Mouse (Mus musculus) limb, embryonic 14.5 days (tissue): Measurements from ENCODE around the gene Eci3. TPM values are rescaled to one million over a fixed set of nuclear protein-coding genes. Genes with fewer than 3 reads are reported as not detected.
A peak's percentile ranks its signal among the peaks of the same experiment; 100 is the strongest.
"Not testable (repeated sequence)": the region's sequence is repeated elsewhere in the genome, so short reads cannot be mapped to it uniquely, and the experiment has no call there.

Experiments used
- ATAC-seq: fragments of 200-750 bp; cut with Nextera tagmentation; 2 replicates; pipeline ENCODE4 v1.8.0; 2017; ENCODE audit warnings: low read depth, moderate number of reproducible peaks, moderate TSS enrichment; ENCODE audit not compliant: low FRiP score
- DNase-seq: peaks from one replicate; pipeline ENCODE4 v3.0.0-alpha.2; 2015; ENCODE audit warnings: low spot score
- H3K27ac ChIP-seq: fragments of 300-500 bp; sonication (generic); replicated peaks from 2 replicates; pipeline ENCODE4 v1.5.1; 2014; ENCODE audit warnings: low read depth, mild to moderate bottlenecking, low read length, moderate library complexity, mixed read lengths
- H3K27me3 ChIP-seq: fragments of 300-500 bp; sonication (generic); 2 replicates; pipeline ENCODE4 v1.6.1; 2014; ENCODE audit warnings: low read length, mixed read lengths; ENCODE audit not compliant: control insufficient read depth, insufficient read depth
- H3K36me3 ChIP-seq: fragments of 300-500 bp; sonication (generic); 2 replicates; pipeline ENCODE4 v1.6.1; 2014; ENCODE audit warnings: mild to moderate bottlenecking, low read length, moderate library complexity, mixed read lengths; ENCODE audit not compliant: control insufficient read depth, insufficient read depth
- H3K4me1 ChIP-seq: fragments of 300-500 bp; sonication (generic); 2 replicates; pipeline ENCODE4 v1.6.1; 2014; ENCODE audit warnings: antibody characterized with exemption, low read length, mixed read lengths; ENCODE audit not compliant: control insufficient read depth, insufficient read depth
- H3K4me2 ChIP-seq: fragments of 300-500 bp; sonication (generic); replicated peaks from 2 replicates; pipeline ENCODE4 v1.6.1; 2014; ENCODE audit warnings: low read depth, mild to moderate bottlenecking, low read length, moderate library complexity; ENCODE audit not compliant: severe bottlenecking
- H3K4me3 ChIP-seq: fragments of 300-500 bp; sonication (generic); replicated peaks from 2 replicates; pipeline ENCODE4 v1.5.1; 2014; ENCODE audit warnings: low read length
- H3K9ac ChIP-seq: fragments of 300-500 bp; sonication (generic); 2 replicates; pipeline ENCODE4 v1.6.1; 2014; ENCODE audit warnings: mild to moderate bottlenecking, low read depth, low read length, moderate library complexity; ENCODE audit not compliant: severe bottlenecking
- H3K9me3 ChIP-seq: fragments of 300-500 bp; sonication (generic); 2 replicates; pipeline ENCODE4 v1.6.1; 2016; ENCODE audit warnings: low read length; ENCODE audit not compliant: control insufficient read depth
- POLR2A ChIP-seq: fragments of 200-500 bp; IDR thresholded peaks from 2 replicates; pipeline ENCODE4 v1.8.0; 2012; ENCODE audit warnings: inconsistent platforms, mild to moderate bottlenecking, moderate library complexity, borderline replicate concordance; ENCODE audit not compliant: insufficient read depth, insufficient read length; ENCODE audit errors: extremely low read depth
- WGBS: fragments of 180-500 bp; shearing (Covaris S2); extraction: QIAGEN DNeasy Blood & Tissue Kit; methylation state at CpG from one replicate; pipeline ENCODE4 v1.1.7; 2014; 5-methylcytosine and 5-hydroxymethylcytosine counted together
- polyA plus RNA-seq, 2 experiments: library from polyadenylated mRNA; depleted of rRNA in 1 of 2; stranded (reverse) in 1 of 2; unstranded in 1 of 2; fragments of >200 nt; fragmentation: Nextera tagmentation in 1 of 2; extraction: Ambion mirVana in 1 of 2; gene quantifications; 2 replicates each; pipeline versions ENCODE4 v1.2.1 to v1.2.3; 2012 to 2014

Eci3 gene
- polyA plus RNA-seq, 2 experiments: 0.94 to 1.2 TPM

GRCm38 (mm10) chr13:34973149-34973548 lies 9.5 kb upstream of the Eci3 start:
- DNase-seq: peak; percentile 23
- no peak for TF ChIP-seq POLR2A

DNA sequence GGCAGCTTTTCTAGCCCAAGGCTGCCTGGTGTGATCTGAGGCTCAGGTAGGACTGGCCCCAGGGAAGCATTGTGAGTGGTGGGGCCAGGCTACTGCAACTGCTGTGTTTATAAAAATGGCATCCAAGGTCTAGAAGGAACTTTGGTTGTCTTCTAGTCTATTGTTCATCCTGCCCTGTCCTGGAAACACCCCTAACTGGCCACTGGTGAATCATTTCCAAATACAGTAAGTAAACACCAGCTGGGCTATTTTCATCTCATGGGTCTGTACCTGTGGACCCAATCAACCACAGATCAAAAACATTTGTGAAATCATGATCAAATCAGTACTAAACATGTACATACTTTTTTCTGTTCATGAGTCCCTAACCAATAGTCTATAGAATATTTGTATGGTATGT lies 8.8 kb upstream of the Eci3 start:
- not testable (repeated sequence) for H3K4me2 ChIP-seq, H3K4me3 ChIP-seq, DNase-seq, H3K27ac ChIP-seq, H3K9ac ChIP-seq, H3K9me3 ChIP-seq, ATAC-seq, H3K4me1 ChIP-seq, H3K27me3 ChIP-seq
- peaks cover 12% of the 10 kb centered on the region for H3K36me3 ChIP-seq

More at GRCm38 (mm10) chr13:34973149-34973548, 9.5 kb upstream of the Eci3 start:
- H3K9me3 ChIP-seq: no peaks in the 10 kb centered on the region
- H3K4me2 ChIP-seq: no peak overlapping the region
- no peaks in the 10 kb centered on the region for H3K27me3 ChIP-seq
- no peak overlapping the region for H3K4me3 ChIP-seq
- peaks cover 19% of the 10 kb centered on the region for H3K36me3 ChIP-seq
- ATAC-seq: no peak
- no peak overlapping the region for H3K9ac ChIP-seq
- H3K4me1 ChIP-seq: no peaks in the 10 kb centered on the region
- 22% methylated on average over 1 of the region's 1 CpGs for WGBS
- no peak overlapping the region for H3K27ac ChIP-seq

DNA sequence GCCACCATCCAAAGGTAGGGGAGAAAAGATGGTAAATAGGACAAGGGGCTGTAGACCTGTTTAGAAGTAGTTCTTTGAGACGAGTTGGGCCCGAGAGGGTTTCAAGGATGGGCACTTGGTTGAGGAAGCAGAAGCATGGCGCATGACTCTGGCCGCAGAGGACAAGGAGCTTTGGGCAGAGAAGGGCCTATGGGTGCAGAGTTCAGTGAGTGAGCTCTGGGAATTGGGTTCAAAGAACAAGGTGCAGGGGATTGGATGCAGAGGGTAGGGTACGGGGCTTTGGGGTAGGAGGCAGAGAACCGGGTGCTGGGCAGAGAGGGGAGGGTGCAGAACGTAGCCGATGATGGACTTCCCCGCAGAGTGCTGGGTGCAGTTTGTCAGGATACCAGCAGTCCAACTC lies 2.0 kb upstream of the Eci3 start:
- H3K4me1 ChIP-seq, H3K4me3 ChIP-seq, ATAC-seq, H3K4me2 ChIP-seq, DNase-seq, H3K9me3 ChIP-seq, H3K9ac ChIP-seq, H3K36me3 ChIP-seq, H3K27ac ChIP-seq: not testable (repeated sequence)
- peaks cover 12% of the 10 kb centered on the region; the same call in 1 of the 2 replicates for H3K27me3 ChIP-seq
- 68% methylated on average over 9 of the region's 9 CpGs for WGBS

GRCm38 (mm10) chr13:34964866-34965265 lies 1.3 kb upstream of the Eci3 start:
- no peak for TF ChIP-seq POLR2A
- Histone ChIP-seq H3K4me2 (peak overlapping the region; percentile 69), H3K9ac (no peak overlapping the region), H3K36me3 (no peaks in the 10 kb centered on the region), H3K4me1 (no peaks in the 10 kb centered on the region), H3K9me3 (no peaks in the 10 kb centered on the region), H3K27me3 (peaks cover 12% of the 10 kb centered on the region; the same call in 1 of the 2 replicates), H3K27ac (no peak overlapping the region), H3K4me3 (peak overlapping the region; percentile 50)
- WGBS: 6% methylated on average over 5 of the region's 5 CpGs
- no peak for DNase-seq
- no peak for ATAC-seq

GRCm38 (mm10) chr13:34964419-34964818 lies 809 bp upstream of the Eci3 start:
- H3K27ac ChIP-seq: no peak overlapping the region
- peak overlapping the region; percentile 50 for H3K4me3 ChIP-seq
- peak overlapping the region; percentile 52; the same call in 1 of the 2 replicates for H3K9ac ChIP-seq
- no peaks in the 10 kb centered on the region for H3K36me3 ChIP-seq
- H3K27me3 ChIP-seq: peaks cover 12% of the 10 kb centered on the region; the same call in 1 of the 2 replicates
- no peaks in the 10 kb centered on the region for H3K4me1 ChIP-seq
- WGBS: 7% methylated on average over 14 of the region's 14 CpGs
- no peak for TF ChIP-seq POLR2A
- no peak for DNase-seq
- H3K4me2 ChIP-seq: peak overlapping the region; percentile 69
- no peaks in the 10 kb centered on the region for H3K9me3 ChIP-seq
- ATAC-seq: no peak
